Mouse (Mus musculus) limb, embryonic 12.5 days (tissue): ENCODE data around the gene Tns1. TPM values are rescaled to one million over a fixed set of nuclear protein-coding genes. Genes with fewer than 3 reads are reported as not detected.

Experiments used
- ATAC-seq: fragments of 200-750 bp; cut with Nextera tagmentation; 2 replicates; pipeline ENCODE4 v1.8.0; 2017; ENCODE audit warnings: low read depth, moderate TSS enrichment; ENCODE audit not compliant: insufficient number of reproducible peaks, insufficient read depth, low FRiP score, low TSS enrichment
- H3K27ac ChIP-seq: fragments of 300-500 bp; sonication (generic); 2 replicates; pipeline ENCODE4 v1.5.1; 2016; ENCODE audit warnings: mild to moderate bottlenecking, moderate library complexity
- H3K27me3 ChIP-seq: fragments of 300-500 bp; sonication (generic); 2 replicates; pipeline ENCODE4 v1.6.1; 2016; ENCODE audit warnings: mild to moderate bottlenecking, moderate library complexity
- H3K36me3 ChIP-seq: fragments of 300-500 bp; sonication (generic); 2 replicates; pipeline ENCODE4 v1.6.1; 2016; ENCODE audit warnings: mild to moderate bottlenecking, moderate library complexity
- H3K4me1 ChIP-seq: fragments of 300-500 bp; sonication (generic); replicated peaks from 2 replicates; pipeline ENCODE4 v1.6.1; 2016
- H3K4me2 ChIP-seq: fragments of 300-500 bp; sonication (generic); 2 replicates; pipeline ENCODE4 v1.6.1; 2016; ENCODE audit warnings: mild to moderate bottlenecking, moderate library complexity
- H3K4me3 ChIP-seq: fragments of 300-500 bp; sonication (generic); replicated peaks from 2 replicates; pipeline ENCODE4 v1.5.1; 2016; ENCODE audit warnings: mild to moderate bottlenecking
- H3K9ac ChIP-seq: fragments of 300-500 bp; sonication (generic); replicated peaks from 2 replicates; pipeline ENCODE4 v1.6.1; 2016; ENCODE audit warnings: mild to moderate bottlenecking, moderate library complexity
- H3K9me3 ChIP-seq: fragments of 300-500 bp; sonication (generic); 2 replicates; pipeline ENCODE4 v1.6.1; 2016; ENCODE audit warnings: mild to moderate bottlenecking, moderate library complexity
- WGBS: fragments of 180-500 bp; shearing (Covaris S2); methylation state at CpG from one replicate; pipeline ENCODE4 v1.1.7; 2016; 5-methylcytosine and 5-hydroxymethylcytosine counted together
- polyA plus RNA-seq: library from polyadenylated mRNA; unstranded; fragments of >200 nt; fragmentation: Nextera tagmentation; extraction: Ambion mirVana; gene quantifications from 2 replicates; pipeline ENCODE4 v1.2.1, GENCODE M21; 2016

Gene Tns1
- polyA plus RNA-seq, 1 experiment from 2014 or later = 36.7 TPM

DNA sequence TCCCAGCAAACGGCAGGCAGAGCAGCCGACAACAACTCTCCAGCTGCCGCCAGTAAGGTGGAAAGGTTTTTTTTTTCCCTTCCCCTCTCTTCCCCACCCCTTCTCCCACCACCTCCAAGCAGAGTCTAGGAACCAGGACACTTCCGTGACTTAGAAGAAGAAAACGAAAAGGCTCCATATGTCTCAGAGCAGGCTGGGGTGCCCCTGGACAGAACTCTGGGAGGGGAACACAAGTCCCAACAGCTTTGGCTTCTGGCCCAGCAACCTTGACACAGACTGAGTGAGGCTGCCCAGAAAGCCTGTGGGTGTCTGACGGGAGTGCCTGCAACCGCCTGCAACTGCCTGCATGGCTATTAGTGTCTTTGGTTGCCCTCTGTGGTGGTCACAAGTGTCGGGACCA is 160.6 kb downstream of the Tns1 start:
- Histone ChIP-seq H3K9me3 (no peaks in the 10 kb centered on the region), H3K9ac (no peak overlapping the region), H3K27ac (peak overlapping the region; percentile 95), H3K4me3 (no peak overlapping the region), H3K36me3 (peaks cover 30% of the 10 kb centered on the region; the same call in 1 of the 2 replicates), H3K4me1 (peaks cover 57% of the 10 kb centered on the region), H3K4me2 (peak overlapping the region; percentile 42), H3K27me3 (no peaks in the 10 kb centered on the region)
- 21% methylated on average over 8 of the region's 8 CpGs for WGBS
- ATAC-seq = no peak

DNA sequence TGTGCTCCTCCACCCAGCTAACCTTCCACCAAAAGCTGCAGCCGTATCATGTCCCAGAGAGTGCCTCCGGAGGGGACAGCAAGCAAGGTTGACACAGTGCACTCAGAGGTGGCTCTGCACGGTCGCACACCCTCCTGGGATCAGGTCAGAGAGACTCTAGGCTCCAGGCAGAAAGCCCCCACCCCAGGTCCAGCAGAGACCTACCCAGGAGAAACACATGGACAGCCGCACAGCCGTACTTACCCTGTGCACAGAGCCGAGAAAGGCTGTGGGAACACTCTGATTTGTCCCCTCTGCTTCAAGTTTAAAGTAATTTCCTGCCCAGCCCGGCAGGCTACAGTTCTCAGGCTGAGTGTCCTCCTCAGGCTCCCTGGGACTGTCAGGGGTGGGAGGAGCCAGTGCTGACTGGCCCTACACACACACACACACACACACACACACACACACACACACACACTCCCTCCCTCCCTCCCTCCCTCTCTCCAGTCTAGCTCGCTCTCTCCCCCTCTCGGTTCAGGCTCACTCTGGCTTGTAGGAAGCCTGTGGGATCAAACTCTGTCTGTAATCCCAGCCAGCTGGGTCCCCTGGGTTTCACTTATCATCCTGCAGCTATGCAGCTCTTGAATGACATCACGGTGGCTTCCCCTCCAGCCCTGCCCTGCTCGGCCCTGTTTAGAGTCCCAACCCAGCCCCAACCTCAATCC is 161.4 kb downstream of the Tns1 start:
- peaks cover 29% of the 10 kb centered on the region; the same call in 1 of the 2 replicates for H3K36me3 ChIP-seq
- H3K27ac ChIP-seq = peak overlapping the region; percentile 95
- H3K9ac ChIP-seq = peak overlapping the region; percentile 27; the same call in 1 of the 2 replicates
- ATAC-seq = peak; percentile 79
- H3K9me3 ChIP-seq = no peaks in the 10 kb centered on the region
- WGBS = 9% methylated on average over 11 of the region's 12 CpGs
- peak overlapping the region; percentile 42 for H3K4me2 ChIP-seq
- H3K4me3 ChIP-seq = 0 out of 2 replicates have a peak overlapping the region, but pooled peaks have one; percentile 2
- H3K4me1 ChIP-seq = peaks cover 52% of the 10 kb centered on the region
- H3K27me3 ChIP-seq = no peaks in the 10 kb centered on the region

DNA sequence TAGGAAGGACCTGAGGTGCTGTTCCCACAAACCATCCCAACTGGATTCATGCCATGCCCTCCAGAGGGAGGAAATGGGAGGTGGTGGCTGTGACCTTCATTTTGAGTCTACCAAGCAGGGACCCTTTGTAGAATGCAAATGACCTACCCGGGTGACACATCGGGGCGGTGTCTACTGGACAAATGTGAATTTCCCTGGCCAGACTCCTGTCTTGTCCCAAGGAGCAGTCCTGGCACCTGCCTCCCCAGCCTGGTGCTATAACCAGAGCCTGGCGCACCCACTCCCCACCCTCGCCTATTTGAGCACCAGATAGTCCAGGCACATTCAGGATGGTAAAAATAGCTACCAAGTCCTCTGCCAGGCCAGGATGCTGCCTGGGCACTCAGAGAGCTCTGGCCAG is 162.2 kb downstream of the Tns1 start:
- Histone ChIP-seq H3K36me3 (peaks cover 25% of the 10 kb centered on the region; the same call in 1 of the 2 replicates), H3K27ac (peak overlapping the region; percentile 95; the same call in 1 of the 2 replicates), H3K9me3 (no peaks in the 10 kb centered on the region), H3K4me2 (no peak overlapping the region), H3K27me3 (no peaks in the 10 kb centered on the region), H3K4me1 (peaks cover 44% of the 10 kb centered on the region), H3K4me3 (no peak overlapping the region), H3K9ac (no peak overlapping the region)
- 84% methylated on average over 5 of the region's 5 CpGs for WGBS
- no peak for ATAC-seq

DNA sequence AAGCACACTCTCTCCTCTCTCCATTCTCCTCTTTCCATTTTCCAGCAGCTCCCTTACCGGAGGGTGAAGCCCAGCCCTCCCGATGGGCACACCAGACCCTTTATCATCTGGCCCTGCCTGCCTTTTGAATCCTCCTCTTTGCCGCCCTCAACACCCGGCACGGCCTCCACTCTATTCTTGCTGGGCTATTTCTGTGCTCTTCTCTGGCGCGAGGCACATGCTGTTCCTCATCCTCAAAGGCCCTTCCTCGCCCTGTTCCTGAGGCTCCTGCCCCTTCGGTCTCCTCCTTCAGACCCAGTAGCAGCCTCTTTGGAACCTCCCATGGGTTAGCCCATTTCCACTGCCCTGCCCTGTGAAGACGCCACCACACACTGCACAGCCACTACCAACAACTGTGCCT is 164.5 kb downstream of the Tns1 start:
- no peak for ATAC-seq
- Histone ChIP-seq H3K27me3 (no peaks in the 10 kb centered on the region), H3K9ac (no peak overlapping the region), H3K4me3 (no peak overlapping the region), H3K9me3 (no peaks in the 10 kb centered on the region), H3K4me2 (no peak overlapping the region), H3K4me1 (peaks cover 56% of the 10 kb centered on the region), H3K36me3 (peaks cover 19% of the 10 kb centered on the region; the same call in 1 of the 2 replicates), H3K27ac (no peak overlapping the region)
- WGBS = 95% methylated on average over 10 of the region's 10 CpGs

DNA sequence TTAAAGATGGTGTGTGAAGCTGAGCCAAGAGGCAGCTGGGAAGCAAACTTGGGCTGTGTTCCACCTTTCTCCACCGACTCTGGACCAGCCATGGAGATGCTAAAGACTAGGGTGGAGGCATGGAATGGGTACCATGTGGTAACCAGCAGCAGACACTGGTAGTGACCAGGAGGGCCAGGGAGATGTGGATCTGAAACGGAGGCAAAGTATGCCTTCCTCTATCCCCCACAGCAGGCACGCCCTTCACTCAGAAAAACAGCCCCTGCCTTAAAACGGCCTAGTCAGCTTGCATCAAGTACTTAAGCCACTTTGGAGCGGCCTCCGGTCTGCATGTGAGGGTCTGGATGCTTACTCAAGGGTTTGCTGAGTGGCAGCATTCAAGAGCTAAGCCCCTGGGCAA is 164.9 kb downstream of the Tns1 start:
- Histone ChIP-seq H3K27me3 (no peaks in the 10 kb centered on the region), H3K27ac (no peak overlapping the region), H3K9me3 (no peaks in the 10 kb centered on the region), H3K9ac (no peak overlapping the region), H3K4me3 (no peak overlapping the region), H3K36me3 (peaks cover 23% of the 10 kb centered on the region; the same call in 1 of the 2 replicates), H3K4me2 (no peak overlapping the region), H3K4me1 (peaks cover 56% of the 10 kb centered on the region)
- 82% methylated on average over 6 of the region's 6 CpGs for WGBS
- ATAC-seq = no peak

DNA sequence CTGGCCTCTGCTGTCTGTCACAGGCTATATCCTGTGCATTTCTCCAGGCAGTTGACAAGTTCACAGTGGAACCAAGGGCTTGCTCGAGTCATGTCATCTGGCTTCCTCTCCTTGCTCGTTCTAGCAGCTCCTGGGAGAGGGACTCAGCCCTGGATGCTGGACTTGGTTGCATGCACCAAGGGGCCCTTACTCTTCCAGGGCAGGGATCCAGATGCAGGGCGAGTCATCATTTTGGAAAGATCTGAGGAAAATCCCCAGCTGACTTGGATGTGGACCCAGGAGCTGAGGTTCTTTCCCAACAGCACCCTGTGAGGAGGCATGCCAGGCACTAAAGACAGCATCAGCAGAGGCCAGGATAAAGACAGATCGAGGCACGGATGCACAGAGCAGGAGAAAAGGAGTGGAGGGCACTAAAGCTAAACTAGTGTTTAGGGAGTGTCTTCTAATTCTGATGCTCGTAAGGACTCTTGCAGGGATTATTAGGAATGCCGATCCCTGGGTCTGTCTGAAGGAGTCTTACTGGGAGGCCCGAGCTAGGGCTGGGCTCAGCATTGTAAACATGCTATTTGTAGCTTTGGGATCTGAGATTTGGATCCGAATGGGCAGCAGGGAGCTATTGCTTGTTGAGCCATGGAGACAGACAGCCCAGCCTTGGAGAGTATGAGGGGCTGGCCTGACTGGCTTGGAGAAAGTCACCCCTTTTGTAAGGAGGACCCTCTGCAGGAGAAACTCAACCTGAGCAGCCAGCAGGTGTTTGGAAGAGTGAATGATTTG is 165.9 kb downstream of the Tns1 start:
- H3K4me1 ChIP-seq = peaks cover 47% of the 10 kb centered on the region
- no peak overlapping the region for H3K27ac ChIP-seq

DNA sequence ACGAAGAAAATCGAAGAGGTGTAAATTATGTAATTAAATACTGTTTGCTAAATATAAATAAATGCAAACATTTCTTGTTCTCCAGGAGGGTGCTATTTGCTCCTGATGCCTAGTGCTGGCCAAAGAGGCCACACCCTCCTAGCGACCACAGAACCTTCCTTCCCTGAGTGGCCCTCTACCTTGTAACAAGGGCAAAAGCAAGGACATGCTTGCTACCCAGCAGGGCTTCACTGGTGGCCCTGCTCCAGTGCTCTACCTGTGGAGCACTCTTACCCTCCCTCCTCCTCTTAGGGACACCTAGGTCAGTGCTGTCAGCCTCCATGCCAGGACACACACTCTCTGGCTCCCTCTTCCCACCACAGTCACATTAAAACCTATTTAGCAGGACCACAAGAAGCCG is 166.8 kb downstream of the Tns1 start:
- no peak overlapping the region for H3K4me3 ChIP-seq
- H3K36me3 ChIP-seq = peaks cover 40% of the 10 kb centered on the region
- H3K9ac ChIP-seq = no peak overlapping the region
- H3K9me3 ChIP-seq = no peaks in the 10 kb centered on the region
- no peak overlapping the region for H3K4me2 ChIP-seq
- no peaks in the 10 kb centered on the region for H3K27me3 ChIP-seq
- H3K27ac ChIP-seq = no peak overlapping the region
- WGBS = 79% methylated on average over 4 of the region's 4 CpGs
- no peak for ATAC-seq
- H3K4me1 ChIP-seq = peaks cover 37% of the 10 kb centered on the region

More for the DNA sequence above, 165.9 kb downstream of the Tns1 start:
- Histone ChIP-seq H3K27me3 (no peaks in the 10 kb centered on the region), H3K9me3 (no peaks in the 10 kb centered on the region), H3K4me3 (no peak overlapping the region), H3K4me2 (no peak overlapping the region), H3K9ac (no peak overlapping the region), H3K36me3 (peaks cover 30% of the 10 kb centered on the region)
- no peak for ATAC-seq
- 42% methylated on average over 9 of the region's 9 CpGs for WGBS

DNA sequence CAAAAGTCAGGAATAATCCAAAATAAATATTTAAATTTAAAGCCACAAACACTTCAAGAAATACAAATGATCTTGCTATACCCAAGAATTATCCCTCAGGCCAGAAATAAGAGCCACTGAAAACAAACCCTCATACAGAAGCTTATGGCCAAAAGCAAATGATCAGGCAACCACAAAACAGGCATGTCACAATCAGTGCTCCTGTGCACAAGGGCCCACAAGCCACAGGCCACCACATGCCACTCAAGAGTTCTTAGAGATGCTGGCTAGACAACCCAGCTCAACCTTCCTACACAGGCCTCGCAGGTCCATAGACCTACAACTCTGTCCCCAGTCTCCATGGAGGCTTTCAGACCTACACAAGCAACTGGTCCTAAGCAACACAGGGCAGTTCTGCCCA is 167.9 kb downstream of the Tns1 start:
- H3K4me2 ChIP-seq = no peak overlapping the region
- no peak overlapping the region for H3K9ac ChIP-seq
- H3K27me3 ChIP-seq = no peaks in the 10 kb centered on the region
- peaks cover 32% of the 10 kb centered on the region for H3K4me1 ChIP-seq
- H3K27ac ChIP-seq = no peak overlapping the region
- no peak overlapping the region for H3K4me3 ChIP-seq
- H3K36me3 ChIP-seq = peaks cover 49% of the 10 kb centered on the region
- no peaks in the 10 kb centered on the region for H3K9me3 ChIP-seq
- ATAC-seq = no peak
- 94% methylated on average over 1 of the region's 1 CpGs for WGBS

DNA sequence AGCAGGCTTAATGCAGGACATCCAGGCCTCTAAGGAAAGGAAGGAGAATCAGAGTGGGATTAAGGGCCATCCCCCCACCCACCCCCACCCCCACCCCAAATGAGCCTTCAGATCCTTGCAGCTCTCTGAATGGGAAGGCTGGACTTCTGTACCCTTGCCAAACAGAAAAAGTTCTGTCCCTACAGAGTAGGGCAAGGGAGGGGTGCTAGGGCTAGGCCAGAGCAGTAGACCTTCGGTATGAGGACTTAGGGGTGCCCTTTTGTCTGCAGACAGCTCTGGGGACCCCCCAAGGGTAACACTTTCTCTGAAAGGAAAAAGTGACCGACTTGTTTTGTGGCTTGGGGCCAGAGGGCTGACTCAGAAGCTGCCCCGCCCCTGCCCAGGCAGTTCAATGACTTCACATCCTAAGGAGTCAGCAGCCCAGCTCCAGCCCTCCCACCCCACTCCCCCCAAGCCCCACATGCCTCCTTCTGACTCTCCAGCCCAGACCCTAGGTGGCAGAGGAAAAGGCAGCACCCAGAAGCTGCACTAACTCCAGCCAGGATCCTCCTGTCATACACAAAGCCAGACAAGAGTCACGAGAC is 168.9 kb downstream of the Tns1 start:
- WGBS = 23% methylated on average over 4 of the region's 4 CpGs

DNA sequence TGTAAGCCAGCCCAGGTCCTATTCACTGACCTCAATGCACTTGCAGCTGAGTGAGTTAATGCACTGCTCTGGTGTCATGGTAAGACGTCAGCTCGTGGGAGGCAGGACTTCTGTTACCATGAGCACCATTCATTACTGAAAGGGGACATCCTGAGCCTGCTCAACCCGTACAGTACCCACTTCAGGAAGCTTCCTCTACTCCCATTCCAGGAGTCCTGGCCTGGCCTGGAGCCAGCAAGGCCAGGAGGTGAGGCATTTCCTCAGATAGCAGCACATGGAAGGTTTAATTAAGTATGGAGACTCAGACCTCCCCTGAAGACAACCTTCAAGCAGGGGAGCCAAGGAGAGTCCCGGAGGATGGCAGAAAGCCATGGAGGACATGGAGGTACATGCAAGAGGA is 169.6 kb downstream of the Tns1 start:
- no peak for ATAC-seq
- H3K4me2 ChIP-seq = no peak overlapping the region
- H3K9me3 ChIP-seq = no peaks in the 10 kb centered on the region
- no peak overlapping the region for H3K4me3 ChIP-seq
- H3K27me3 ChIP-seq = no peaks in the 10 kb centered on the region
- 0 out of 2 replicates have a peak overlapping the region, but pooled peaks have one; percentile 57 for H3K27ac ChIP-seq
- peaks cover 51% of the 10 kb centered on the region for H3K36me3 ChIP-seq
- no peak overlapping the region for H3K9ac ChIP-seq
- WGBS = 57% methylated on average over 4 of the region's 4 CpGs
- H3K4me1 ChIP-seq = peaks cover 32% of the 10 kb centered on the region

More for the DNA sequence above, 168.9 kb downstream of the Tns1 start:
- no peak for ATAC-seq
- Histone ChIP-seq H3K9me3 (no peaks in the 10 kb centered on the region), H3K27ac (peak overlapping the region; percentile 57; the same call in 1 of the 2 replicates), H3K4me2 (no peak overlapping the region), H3K9ac (no peak overlapping the region), H3K4me3 (no peak overlapping the region), H3K4me1 (peaks cover 32% of the 10 kb centered on the region), H3K36me3 (peaks cover 51% of the 10 kb centered on the region), H3K27me3 (no peaks in the 10 kb centered on the region)

DNA sequence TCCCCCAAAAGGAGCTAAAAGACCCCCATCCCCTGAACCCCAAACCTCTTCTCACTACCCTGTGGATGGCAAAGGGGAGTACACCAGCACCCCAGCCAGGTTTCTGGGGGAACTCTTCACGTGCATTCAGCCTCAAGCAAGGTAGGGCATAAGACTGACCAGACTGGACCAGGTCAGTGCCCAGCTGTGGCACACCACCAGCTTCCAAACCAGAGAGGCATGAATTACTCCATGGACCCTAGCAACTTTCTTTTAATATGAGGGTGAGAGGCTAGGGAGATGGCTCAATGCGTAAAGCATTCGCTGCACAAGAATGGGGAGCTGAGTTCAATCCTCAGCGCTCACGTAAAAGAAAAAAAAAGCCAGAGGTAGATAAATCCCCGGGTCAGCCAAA is 170.2 kb downstream of the Tns1 start:
- H3K4me1 ChIP-seq = peaks cover 32% of the 10 kb centered on the region

More for the DNA sequence above, 170.2 kb downstream of the Tns1 start:
- Histone ChIP-seq H3K27me3 (no peaks in the 10 kb centered on the region), H3K4me2 (no peak overlapping the region), H3K27ac (no peak overlapping the region), H3K4me3 (no peak overlapping the region), H3K9me3 (no peaks in the 10 kb centered on the region), H3K36me3 (peaks cover 45% of the 10 kb centered on the region), H3K9ac (no peak overlapping the region)
- WGBS = 91% methylated on average over 6 of the region's 6 CpGs
- ATAC-seq = no peak
